Mouse (Mus musculus) ovary, postnatal 14 days (tissue): ENCODE data around the gene Notch3.

Experiments used
- DNase-seq: peaks from one replicate; pipeline ENCODE4 v3.0.0; 2022; ENCODE audit warnings: low spot score

The Notch3 gene

GRCm38 (mm10) chr17:32092895-32093294 is 73.8 kb downstream of the Notch3 start:
- DNase-seq = no peak

- no peak for DNase-seq
These were observed 74.4 kb downstream of the Notch3 start for GRCm38 (mm10) chr17:32092241-32092619.

GRCm38 (mm10) chr17:32091364-32092240 is 75.0 kb downstream of the Notch3 start:
- peak; percentile 64 for DNase-seq

GRCm38 (mm10) chr17:32091032-32091363 is 75.7 kb downstream of the Notch3 start:
- no peak for DNase-seq

- DNase-seq = no peak
These were observed 79.6 kb downstream of the Notch3 start for GRCm38 (mm10) chr17:32087069-32087468.

- DNase-seq = no peak
These were observed 83.3 kb downstream of the Notch3 start for GRCm38 (mm10) chr17:32083351-32083750.

GRCm38 (mm10) chr17:32075164-32075563 is 91.5 kb downstream of the Notch3 start:
- no peak for DNase-seq

GRCm38 (mm10) chr17:32074658-32075057 is 92.0 kb downstream of the Notch3 start:
- DNase-seq = no peak

GRCm38 (mm10) chr17:32073359-32073758 is 93.3 kb downstream of the Notch3 start:
- peak; percentile 84 for DNase-seq
